Mouse (Mus musculus) liver, embryonic 13.5 days (tissue): ENCODE data around the gene Gm11938. TPM values are rescaled to one million over a fixed set of nuclear protein-coding genes. Genes with fewer than 3 reads are reported as not detected.

Experiments
- ATAC-seq: fragments of 200-750 bp; cut with Nextera tagmentation; 2 replicates; pipeline ENCODE4 v1.8.0; 2017; ENCODE audit warnings: low read depth, mild to moderate bottlenecking, moderate number of reproducible peaks, moderate library complexity
- DNase-seq: peaks from one replicate; pipeline ENCODE4 v3.0.0; 2022
- H3K27ac ChIP-seq: fragments of 300-500 bp; sonication (generic); 2 replicates; pipeline ENCODE4 v1.5.1; 2015; ENCODE audit warnings: moderate library complexity, mild to moderate bottlenecking, inconsistent platforms
- H3K27me3 ChIP-seq: fragments of 300-500 bp; sonication (generic); 2 replicates; pipeline ENCODE4 v1.6.1; 2015; ENCODE audit warnings: mild to moderate bottlenecking, inconsistent platforms
- H3K36me3 ChIP-seq: fragments of 300-500 bp; sonication (generic); 2 replicates; pipeline ENCODE4 v1.6.1; 2015; ENCODE audit warnings: mild to moderate bottlenecking, inconsistent platforms
- H3K4me1 ChIP-seq: fragments of 300-500 bp; sonication (generic); replicated peaks from 2 replicates; pipeline ENCODE4 v1.6.1; 2015; ENCODE audit warnings: inconsistent platforms
- H3K4me2 ChIP-seq: fragments of 300-500 bp; sonication (generic); 2 replicates; pipeline ENCODE4 v1.6.1; 2015; ENCODE audit warnings: inconsistent platforms, mild to moderate bottlenecking, moderate library complexity
- H3K4me3 ChIP-seq: fragments of 300-500 bp; sonication (generic); replicated peaks from 2 replicates; pipeline ENCODE4 v1.5.1; 2015; ENCODE audit warnings: mild to moderate bottlenecking, inconsistent platforms
- H3K9ac ChIP-seq: fragments of 300-500 bp; sonication (generic); 2 replicates; pipeline ENCODE4 v1.6.1; 2015; ENCODE audit warnings: mild to moderate bottlenecking, inconsistent platforms
- H3K9me3 ChIP-seq: fragments of 300-500 bp; sonication (generic); replicated peaks from 2 replicates; pipeline ENCODE4 v1.6.1; 2016; ENCODE audit warnings: inconsistent platforms
- WGBS: fragments of 180-500 bp; shearing (Covaris S2); methylation state at CpG from one replicate; pipeline ENCODE4 v1.1.7; 2015; ENCODE audit not compliant: insufficient replicate concordance; 5-methylcytosine and 5-hydroxymethylcytosine counted together
- polyA plus RNA-seq: library from polyadenylated mRNA; unstranded; fragments of >200 nt; fragmentation: Nextera tagmentation; extraction: Ambion mirVana; gene quantifications from 2 replicates; pipeline ENCODE4 v1.2.1, GENCODE M21; 2015

Gm11938 gene
- polyA plus RNA-seq, 1 experiment from 2014 or later: not detected

DNA sequence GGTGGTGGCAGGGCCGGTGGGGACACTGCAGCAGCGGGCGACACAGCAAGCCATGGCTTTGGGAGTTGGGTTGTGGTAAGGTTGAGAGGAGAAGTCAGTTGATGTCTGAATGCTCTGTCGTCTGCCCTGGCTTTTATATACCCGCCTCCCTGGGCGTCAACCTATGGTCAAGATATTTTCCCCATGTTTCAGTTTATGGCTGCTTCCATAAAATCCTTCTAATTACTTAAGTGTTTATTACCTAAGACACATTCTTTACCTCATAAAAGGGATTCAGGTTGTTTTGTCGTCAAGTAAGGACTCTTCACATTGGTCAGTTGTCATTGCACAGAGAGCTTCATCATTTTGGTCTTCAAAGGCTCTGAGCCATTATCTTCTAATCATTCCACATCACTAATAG is 36.6 kb downstream of the Gm11938 start, which contains the start of gene Krtap3-1:
Gene Krtap3-1, minus strand, starts transcription at position 101 of the 400 bp plus-strand sequence.
- ATAC-seq (no peak), DNase-seq (no peak)
- Histone ChIP-seq H3K27ac (no peak within 1 kb of the TSS), H3K27me3 (no peaks in the 10 kb centered on the region), H3K9ac (no peak within 1 kb of the TSS), H3K4me2 (no peak within 1 kb of the TSS), H3K9me3 (no peaks in the 10 kb centered on the region), H3K4me3 (no peak within 1 kb of the TSS), H3K36me3 (no peaks in the 10 kb centered on the region), H3K4me1 (no peaks in the 10 kb centered on the region)
- 77% methylated on average over 7 of the region's 7 CpGs for WGBS

DNA sequence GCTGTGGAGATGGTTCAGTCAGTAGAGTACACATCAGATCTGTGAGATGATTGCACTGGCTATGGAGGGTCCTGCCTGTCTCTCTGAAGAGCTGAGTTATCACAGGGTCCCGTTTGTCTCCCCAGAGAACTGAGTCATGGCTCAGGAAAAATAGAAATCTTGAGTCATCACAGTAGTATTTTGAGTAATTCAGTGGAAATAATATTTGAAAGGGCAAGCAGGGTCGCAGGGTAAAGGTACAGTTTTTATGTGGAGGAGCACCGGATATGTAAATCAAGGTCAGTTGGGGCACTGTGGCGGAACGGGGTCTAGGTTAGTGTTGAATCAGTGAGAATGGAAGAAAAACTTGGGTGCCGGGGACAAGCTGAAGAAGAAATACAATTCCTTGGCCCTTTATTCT is 40.5 kb downstream of the Gm11938 start:
- Histone ChIP-seq H3K4me1 (no peaks in the 10 kb centered on the region), H3K4me3 (no peak overlapping the region), H3K27me3 (no peaks in the 10 kb centered on the region), H3K9me3 (no peaks in the 10 kb centered on the region), H3K9ac (no peak overlapping the region), H3K36me3 (no peaks in the 10 kb centered on the region), H3K27ac (no peak overlapping the region), H3K4me2 (no peak overlapping the region)
- 66% methylated on average over 6 of the region's 6 CpGs for WGBS
- DNase-seq: no peak
- no peak for ATAC-seq

DNA sequence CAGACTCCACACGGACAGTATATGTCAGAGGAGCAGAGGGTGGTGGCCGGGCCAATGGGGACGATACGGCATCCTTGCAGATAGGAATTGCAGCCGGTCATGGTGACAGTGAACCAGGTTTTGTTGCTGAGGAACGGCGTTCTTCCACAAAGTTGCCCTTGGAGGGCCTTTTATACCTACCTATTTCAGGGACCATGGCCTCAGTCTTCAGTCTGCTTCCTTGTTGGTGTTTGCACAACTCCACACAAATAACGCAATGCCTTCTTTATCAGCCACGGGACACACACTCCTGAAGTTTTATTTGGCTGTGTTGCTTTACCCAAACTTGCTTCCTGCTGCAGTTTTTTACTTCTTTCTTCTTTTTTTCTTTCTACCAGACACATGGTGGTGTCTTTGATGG is 43.7 kb downstream of the Gm11938 start, which contains the start of gene Gm11939:
Gene Gm11939, minus strand, starts transcription at position 101 of the 400 bp plus-strand sequence.
- no peaks in the 10 kb centered on the region for H3K36me3 ChIP-seq

DNA sequence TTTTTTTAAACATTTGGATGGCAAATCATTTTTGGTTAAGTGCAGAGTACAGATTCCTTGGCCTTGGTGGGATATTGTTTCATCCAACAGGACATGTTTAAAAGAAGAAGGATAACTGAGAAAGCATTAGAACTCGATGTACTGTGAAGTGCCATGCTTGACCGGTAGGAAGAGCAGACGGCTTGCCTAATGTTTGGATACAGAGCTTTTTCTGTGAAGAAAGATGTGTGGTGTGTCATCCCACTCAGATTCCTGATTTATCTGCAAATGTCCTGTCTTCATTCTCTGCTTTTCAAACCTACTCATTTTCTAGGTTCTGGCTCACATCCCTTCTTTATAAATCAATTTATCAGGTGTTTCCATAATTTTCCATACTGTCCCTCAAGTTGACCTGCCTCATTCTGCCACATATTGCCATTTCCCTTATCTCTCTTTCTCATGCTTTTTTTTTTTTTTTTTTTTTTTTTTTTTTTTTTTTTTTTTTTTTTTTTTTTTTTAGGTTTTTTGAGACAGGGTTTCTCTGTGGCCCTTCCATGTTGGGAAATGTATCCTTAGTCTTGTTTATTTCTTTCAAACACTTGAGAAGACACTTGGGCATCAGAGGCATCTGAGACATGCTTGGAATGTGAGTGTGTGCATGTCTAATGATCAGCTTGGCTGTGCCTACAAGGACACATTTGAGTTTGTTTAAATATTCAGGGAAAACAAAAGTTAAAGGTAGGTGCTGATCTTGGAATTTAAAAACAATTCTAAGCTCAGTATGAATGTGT is 44.9 kb downstream of the Gm11938 start:
- H3K9me3 ChIP-seq: no peaks in the 10 kb centered on the region
- WGBS: 65% methylated on average over 3 of the region's 3 CpGs
- H3K36me3 ChIP-seq: no peaks in the 10 kb centered on the region
- no peaks in the 10 kb centered on the region for H3K27me3 ChIP-seq
- no peak overlapping the region for H3K4me2 ChIP-seq
- H3K27ac ChIP-seq: no peak overlapping the region
- no peak overlapping the region for H3K4me3 ChIP-seq
- ATAC-seq: no peak
- H3K9ac ChIP-seq: no peak overlapping the region
- no peak for DNase-seq
- no peaks in the 10 kb centered on the region for H3K4me1 ChIP-seq

More for the DNA sequence above, 43.7 kb downstream of the Gm11938 start, which contains the start of gene Gm11939:
- ATAC-seq (no peak), DNase-seq (no peak)
- Histone ChIP-seq H3K4me3 (no peak within 1 kb of the TSS), H3K9me3 (no peaks in the 10 kb centered on the region), H3K27me3 (no peaks in the 10 kb centered on the region), H3K9ac (no peak within 1 kb of the TSS), H3K4me2 (no peak within 1 kb of the TSS), H3K27ac (no peak within 1 kb of the TSS), H3K4me1 (no peaks in the 10 kb centered on the region)
- WGBS: 73% methylated on average over 9 of the region's 9 CpGs

DNA sequence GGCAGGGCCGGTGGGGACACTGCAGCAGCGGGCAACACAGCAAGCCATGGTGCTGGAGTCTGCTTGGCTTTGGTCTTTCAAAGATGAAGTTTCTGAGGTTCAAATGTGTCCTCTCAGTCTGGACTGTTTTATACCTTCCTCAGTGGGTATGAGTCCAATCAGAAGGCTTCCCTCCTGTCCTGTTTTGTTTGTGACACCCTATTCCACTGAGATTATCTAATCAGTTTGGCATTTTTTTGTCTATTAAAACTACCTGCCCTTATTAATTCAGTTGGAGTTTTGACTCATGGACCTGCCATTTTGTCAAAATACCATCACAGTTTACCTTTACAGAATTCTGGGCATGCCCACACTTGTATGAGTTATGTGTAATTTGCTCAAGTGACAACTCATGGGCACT is 46.4 kb downstream of the Gm11938 start, which contains the start of gene Krtap3-2:
Gene Krtap3-2, minus strand, starts transcription at position 101 of the 400 bp plus-strand sequence.
- no peak within 1 kb of the TSS for H3K4me2 ChIP-seq
- no peak within 1 kb of the TSS for H3K4me3 ChIP-seq
- H3K27ac ChIP-seq: no peak within 1 kb of the TSS
- ATAC-seq (no peak), DNase-seq (no peak)
- no peaks in the 10 kb centered on the region for H3K36me3 ChIP-seq
- H3K27me3 ChIP-seq: no peaks in the 10 kb centered on the region
- no peaks in the 10 kb centered on the region for H3K4me1 ChIP-seq
- H3K9me3 ChIP-seq: no peaks in the 10 kb centered on the region
- WGBS: 53% methylated on average over 2 of the region's 2 CpGs
- H3K9ac ChIP-seq: no peak within 1 kb of the TSS

DNA sequence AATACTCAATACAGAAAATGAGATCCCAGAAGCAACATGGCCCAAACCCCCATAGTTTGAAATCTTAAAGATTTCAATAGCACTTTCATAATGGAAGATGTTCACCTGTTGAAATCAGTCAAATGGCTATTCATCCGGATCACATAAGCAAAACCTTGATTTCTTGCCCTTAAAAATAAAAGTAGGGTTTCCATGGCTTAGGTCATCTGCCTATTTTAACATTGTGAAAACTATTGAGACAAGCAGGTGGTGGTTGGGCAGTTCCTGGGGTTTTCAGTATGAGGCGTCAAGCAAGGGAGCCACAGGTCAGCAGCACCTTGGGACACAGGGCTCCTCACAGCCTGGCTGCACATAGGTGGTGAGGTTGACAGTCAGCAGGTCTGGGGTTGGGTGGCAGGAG is 46.9 kb downstream of the Gm11938 start:
- Histone ChIP-seq H3K4me2 (no peak overlapping the region), H3K9me3 (no peaks in the 10 kb centered on the region), H3K4me1 (no peaks in the 10 kb centered on the region), H3K27me3 (no peaks in the 10 kb centered on the region), H3K36me3 (no peaks in the 10 kb centered on the region), H3K9ac (no peak overlapping the region), H3K27ac (no peak overlapping the region), H3K4me3 (no peak overlapping the region)
- DNase-seq (no peak), ATAC-seq (no peak)
- 54% methylated on average over 2 of the region's 2 CpGs for WGBS

Other genes with a start within 250 kb of the Gm11938 start
- not detected in 2 replicates for gene Krt28, start 228.4 kb downstream of the Gm11938 start, polyA plus RNA-seq
- 4.2 and 4.6 TPM in 2 replicates for gene Krt10, start 213.9 kb downstream of the Gm11938 start, polyA plus RNA-seq
- gene Krt12, start 181.0 kb downstream of the Gm11938 start, polyA plus RNA-seq: not detected in 2 replicates
- 28.0 and 33.9 TPM in 2 replicates for gene Krt20, start 165.2 kb downstream of the Gm11938 start, polyA plus RNA-seq
- 0.54 and 0.67 TPM in 2 replicates for gene Krt23, start 110.2 kb downstream of the Gm11938 start, polyA plus RNA-seq
- not detected in 2 replicates for gene Krt39, start 82.0 kb downstream of the Gm11938 start, polyA plus RNA-seq
- not detected in 2 replicates for gene Krt40, start 60.1 kb downstream of the Gm11938 start, polyA plus RNA-seq
- gene Krtap3-3, start 52.4 kb downstream of the Gm11938 start, polyA plus RNA-seq: not detected in 2 replicates
- gene Krtap3-2, start 46.5 kb downstream of the Gm11938 start, polyA plus RNA-seq: not detected in 2 replicates
- not detected in 2 replicates for gene Gm11939, start 43.8 kb downstream of the Gm11938 start, polyA plus RNA-seq
- not detected in 2 replicates for gene Krtap3-1, start 36.7 kb downstream of the Gm11938 start, polyA plus RNA-seq
- not detected in 2 replicates for gene Krtap1-5, start 22.3 kb downstream of the Gm11938 start, polyA plus RNA-seq
- gene Krtap1-4, start 19.7 kb downstream of the Gm11938 start, polyA plus RNA-seq: not detected in 2 replicates
- gene Krtap1-3, start 12.0 kb downstream of the Gm11938 start, polyA plus RNA-seq: not detected in 2 replicates
- not detected in 2 replicates for gene Krtap9-3, start 5.2 kb downstream of the Gm11938 start, polyA plus RNA-seq
- not detected in 2 replicates for gene Gm11937, start 6.9 kb upstream of the Gm11938 start, polyA plus RNA-seq
- gene Krtap2-4, start 11.5 kb upstream of the Gm11938 start, polyA plus RNA-seq: not detected in 2 replicates
- not detected in 2 replicates for gene Gm11562, start 17.1 kb upstream of the Gm11938 start, polyA plus RNA-seq
- not detected in 2 replicates for gene Krtap4-1, start 24.9 kb upstream of the Gm11938 start, polyA plus RNA-seq
- gene Krtap4-2, start 31.8 kb upstream of the Gm11938 start, polyA plus RNA-seq: not detected in 2 replicates
- not detected in 2 replicates for gene Krtap4-7, start 40.8 kb upstream of the Gm11938 start, polyA plus RNA-seq
- not detected in 2 replicates for gene Gm11555, start 46.9 kb upstream of the Gm11938 start, polyA plus RNA-seq
- gene Gm11563, start 55.7 kb upstream of the Gm11938 start, polyA plus RNA-seq: not detected in 2 replicates
- not detected in 2 replicates for gene Krtap4-6, start 62.7 kb upstream of the Gm11938 start, polyA plus RNA-seq
- not detected in 2 replicates for gene Gm14190, start 87.4 kb upstream of the Gm11938 start, polyA plus RNA-seq
- gene Gm14180, start 131.0 kb upstream of the Gm11938 start, polyA plus RNA-seq: not detected in 2 replicates
- gene Gm11595, start 169.6 kb upstream of the Gm11938 start, polyA plus RNA-seq: not detected in 2 replicates
- not detected in 2 replicates for gene Krtap4-8, start 177.4 kb upstream of the Gm11938 start, polyA plus RNA-seq
- gene Krtap4-9, start 181.9 kb upstream of the Gm11938 start, polyA plus RNA-seq: not detected in 2 replicates
- gene Gm11596, start 190.2 kb upstream of the Gm11938 start, polyA plus RNA-seq: not detected in 2 replicates
- gene Gm11569, start 195.6 kb upstream of the Gm11938 start, polyA plus RNA-seq: not detected in 2 replicates
- not detected in 2 replicates for gene Gm11554, start 201.1 kb upstream of the Gm11938 start, polyA plus RNA-seq
- not detected in 2 replicates for gene Krtap4-13, start 206.6 kb upstream of the Gm11938 start, polyA plus RNA-seq
- gene Gm11564, start 212.4 kb upstream of the Gm11938 start, polyA plus RNA-seq: not detected in 2 replicates
- not detected in 2 replicates for gene 2300003K06Rik, start 234.8 kb upstream of the Gm11938 start, polyA plus RNA-seq
- gene Krtap4-16, start 248.3 kb upstream of the Gm11938 start, polyA plus RNA-seq: not detected in 2 replicates